Mouse (Mus musculus): ENCODE data around the gene Coro1a.

The Coro1a gene

DNA sequence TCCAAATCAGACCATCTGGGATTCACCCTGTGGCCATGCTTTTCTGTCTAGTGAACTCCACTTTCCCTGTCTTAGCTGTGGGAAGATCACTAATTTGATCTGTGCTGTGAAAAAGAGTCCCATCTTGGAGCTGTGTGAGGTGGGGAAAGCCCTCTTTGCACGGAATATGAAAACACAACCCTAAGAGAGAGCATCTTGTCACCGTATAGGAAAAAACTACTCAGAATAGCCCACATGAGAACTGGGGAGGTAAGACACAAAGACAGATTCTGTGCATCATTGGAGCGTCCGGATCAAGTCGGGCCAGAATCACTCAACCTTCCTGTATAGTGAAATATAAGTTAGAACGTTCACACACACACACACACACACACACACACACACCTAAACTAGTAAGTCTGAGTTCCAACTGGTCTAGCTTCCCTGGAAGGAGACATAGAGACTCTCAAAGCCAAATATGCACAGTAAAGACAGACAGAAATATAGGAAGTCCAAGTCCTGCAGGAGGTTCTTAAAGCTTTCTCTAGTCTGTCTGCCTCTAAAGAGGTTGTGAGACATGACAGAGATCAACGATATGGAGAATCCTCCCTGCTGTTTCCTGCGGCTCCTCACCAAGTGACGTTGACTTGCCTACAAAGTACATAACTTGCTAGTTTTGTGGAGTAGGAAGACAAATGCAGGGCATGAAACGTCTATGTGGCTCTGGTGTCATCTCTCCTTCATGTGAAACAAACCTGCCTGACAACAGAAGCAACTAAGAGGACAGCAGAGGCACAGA is 777 bp upstream of the Coro1a start:
- DNase-seq (ENCODE audit: low spot score), result no peak

DNA sequence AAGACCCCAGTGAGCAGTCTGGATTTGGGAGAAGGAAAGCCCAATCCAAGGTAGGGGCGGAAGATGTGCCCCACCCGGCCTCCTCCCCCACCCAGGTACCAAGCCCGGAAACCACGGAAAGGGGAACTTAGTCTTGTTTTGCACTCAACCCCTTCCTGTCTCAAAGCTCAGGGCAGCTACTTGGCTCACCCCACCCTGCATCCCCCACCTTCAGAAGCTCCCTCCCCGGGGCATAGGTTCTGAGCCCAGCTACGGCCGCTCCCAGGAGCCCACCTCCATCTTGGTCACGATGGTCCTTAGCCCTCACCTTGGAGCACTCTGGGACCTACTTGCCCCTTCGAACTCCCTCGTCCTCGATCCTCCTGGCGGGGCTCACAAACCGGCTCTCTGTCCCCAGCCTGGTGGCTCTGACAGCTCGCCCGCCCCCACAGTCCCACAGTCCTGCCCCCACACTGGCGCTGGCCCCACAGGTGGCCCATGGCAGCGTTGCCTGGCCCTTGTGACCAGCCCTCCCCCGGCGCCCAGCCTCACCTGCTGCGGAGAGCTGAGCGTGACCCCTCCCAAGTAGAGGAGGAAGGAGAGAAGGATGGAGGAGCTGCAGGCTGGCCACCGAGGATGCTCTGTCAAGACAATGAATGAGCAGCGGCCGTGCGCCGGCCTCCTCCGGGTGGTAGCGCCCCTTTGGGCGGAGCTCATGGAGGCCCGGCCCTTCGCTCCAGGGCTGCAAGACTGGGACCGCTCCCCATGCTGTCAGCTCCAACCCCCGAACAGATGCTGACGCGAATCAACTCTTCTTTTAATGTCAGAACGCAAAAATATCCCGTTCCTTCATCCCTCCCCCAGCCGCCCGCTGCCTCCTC is 3.2 kb downstream of the Coro1a start:
- DNase-seq (ENCODE audit: low spot score), result peak; percentile 44

GRCm38 (mm10) chr7:126703757-126704077 is 3.9 kb downstream of the Coro1a start:
- no peak for DNase-seq (ENCODE audit: low spot score)

GRCm38 (mm10) chr7:126702861-126703756 is 4.5 kb downstream of the Coro1a start:
- DNase-seq (ENCODE audit: low spot score), result no peak

DNA sequence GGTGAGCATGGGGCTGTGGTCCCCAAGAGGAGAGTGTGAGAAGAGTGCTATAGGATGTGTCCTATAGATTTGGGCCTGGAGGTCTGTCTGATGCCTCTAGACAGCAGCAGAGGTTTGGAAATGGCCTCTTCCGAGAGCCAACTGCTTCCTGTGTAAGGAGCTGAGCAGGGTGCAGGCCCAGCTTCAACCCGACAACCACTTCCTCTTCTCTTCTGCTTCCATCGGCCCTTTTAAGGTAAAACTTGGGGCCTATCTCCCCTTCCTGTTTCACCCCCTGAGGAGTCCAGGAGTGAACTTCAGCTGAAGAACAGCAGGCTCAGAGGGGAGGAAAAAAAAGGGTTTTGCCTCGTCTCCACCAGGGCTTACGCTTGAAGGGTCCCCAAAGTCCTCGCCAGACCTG is 5.2 kb downstream of the Coro1a start:
- no peak for DNase-seq (ENCODE audit: low spot score)

DNA sequence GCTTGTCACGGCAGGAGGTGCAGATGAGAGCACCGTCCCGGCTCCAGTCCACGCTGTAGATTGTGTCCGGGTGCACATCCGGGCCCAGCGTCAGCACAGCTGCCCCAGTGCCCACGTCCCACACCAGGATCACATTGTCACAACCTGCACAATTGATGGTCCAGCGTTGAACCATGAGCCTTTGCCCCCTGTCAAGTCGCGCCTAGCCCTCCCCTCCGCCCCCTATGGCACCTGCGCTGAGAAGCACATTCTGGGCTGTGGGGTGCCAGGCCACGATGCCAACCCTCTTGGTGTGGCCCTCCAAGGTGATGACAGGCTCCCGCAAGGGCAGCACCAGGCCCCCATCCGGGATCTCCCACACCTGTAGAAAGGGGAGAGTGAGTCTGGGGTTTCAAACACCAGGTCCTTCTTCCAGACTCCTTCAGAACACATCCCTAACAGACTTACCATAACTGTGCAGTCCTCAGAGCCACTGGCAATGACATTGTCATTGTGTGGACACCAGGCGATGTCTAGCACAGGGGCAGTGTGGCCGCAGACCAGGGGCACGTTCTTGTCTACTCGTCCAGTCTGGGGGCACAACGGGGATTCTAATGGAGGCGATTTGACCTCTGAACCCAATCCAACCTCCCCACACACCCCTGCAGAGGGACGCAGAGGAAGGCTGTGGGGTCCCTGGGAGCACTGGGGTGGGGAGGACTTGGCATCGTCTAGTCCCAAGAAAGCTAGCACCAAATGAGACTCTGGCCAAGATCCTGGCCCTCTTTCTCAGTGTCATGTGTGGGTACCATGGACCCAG is 5.8 kb downstream of the Coro1a start:
- no peak for DNase-seq (ENCODE audit: low spot score)

GRCm38 (mm10) chr7:126701070-126701469 is 6.5 kb downstream of the Coro1a start:
- DNase-seq (ENCODE audit: low spot score), result peak; percentile 86

- no peak for DNase-seq (ENCODE audit: low spot score)
Measured at GRCm38 (mm10) chr7:126700063-126701015, 7.2 kb downstream of the Coro1a start.

DNA sequence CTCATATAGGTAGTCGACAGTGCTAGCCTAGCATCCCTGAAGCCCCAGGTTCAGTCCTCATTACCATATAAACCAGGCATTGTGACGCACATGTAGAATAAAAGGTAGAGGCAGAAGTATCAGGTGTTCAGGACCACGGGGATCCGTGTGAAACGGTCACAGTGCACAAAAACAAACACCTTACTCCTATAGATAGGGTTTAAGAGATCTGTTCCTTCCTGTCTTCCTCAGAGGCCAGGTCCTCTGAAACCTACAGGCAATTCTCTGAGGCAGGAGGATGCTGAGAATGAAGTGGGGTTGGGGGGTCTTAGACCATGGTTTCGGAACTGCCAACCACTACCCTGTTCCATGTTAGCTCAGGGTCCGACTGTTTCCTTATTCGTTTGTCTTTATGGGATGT is 9.7 kb downstream of the Coro1a start:
- no peak for DNase-seq (ENCODE audit: low spot score)

DNA sequence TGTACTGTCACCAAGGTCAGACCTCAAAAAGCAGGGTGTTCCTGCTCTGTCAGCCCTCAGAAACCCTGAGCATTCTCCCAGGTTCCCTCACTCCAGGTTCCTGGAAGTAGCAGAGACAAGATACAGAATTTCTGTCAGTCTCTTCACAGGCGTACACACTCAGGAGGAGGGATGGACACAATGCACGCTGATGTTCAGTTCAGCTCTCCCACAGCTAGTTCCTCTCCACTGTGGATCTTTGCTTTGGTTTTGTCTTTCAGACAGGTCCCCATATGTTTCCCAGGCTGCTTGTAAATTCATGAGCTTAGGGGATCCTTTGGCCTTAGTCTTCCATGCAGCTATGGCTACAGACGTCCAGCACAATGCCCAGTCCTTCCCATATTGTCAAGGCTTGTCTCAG is 10.7 kb downstream of the Coro1a start:
- no peak for DNase-seq (ENCODE audit: low spot score)

DNA sequence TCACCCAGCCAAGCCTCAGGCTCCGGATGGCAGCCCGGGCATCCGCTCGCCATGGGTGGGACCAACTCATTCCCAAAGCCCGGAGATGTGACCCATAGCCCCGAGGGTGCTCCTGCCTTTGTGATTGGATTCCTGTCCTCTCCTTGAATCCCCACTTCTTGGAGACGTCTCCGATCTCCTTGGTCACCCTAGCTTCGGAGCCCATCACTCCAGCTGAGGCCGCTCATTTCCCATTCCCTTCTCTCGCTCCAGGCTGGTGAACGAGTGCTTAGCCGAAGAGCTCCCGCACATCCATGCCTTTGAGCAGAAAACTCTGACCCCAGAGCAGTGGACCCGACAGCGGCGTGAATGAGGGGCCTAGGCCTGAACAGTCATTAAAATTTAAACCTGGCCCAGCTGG is 11.3 kb downstream of the Coro1a start:
- DNase-seq (ENCODE audit: low spot score), result no peak

DNA sequence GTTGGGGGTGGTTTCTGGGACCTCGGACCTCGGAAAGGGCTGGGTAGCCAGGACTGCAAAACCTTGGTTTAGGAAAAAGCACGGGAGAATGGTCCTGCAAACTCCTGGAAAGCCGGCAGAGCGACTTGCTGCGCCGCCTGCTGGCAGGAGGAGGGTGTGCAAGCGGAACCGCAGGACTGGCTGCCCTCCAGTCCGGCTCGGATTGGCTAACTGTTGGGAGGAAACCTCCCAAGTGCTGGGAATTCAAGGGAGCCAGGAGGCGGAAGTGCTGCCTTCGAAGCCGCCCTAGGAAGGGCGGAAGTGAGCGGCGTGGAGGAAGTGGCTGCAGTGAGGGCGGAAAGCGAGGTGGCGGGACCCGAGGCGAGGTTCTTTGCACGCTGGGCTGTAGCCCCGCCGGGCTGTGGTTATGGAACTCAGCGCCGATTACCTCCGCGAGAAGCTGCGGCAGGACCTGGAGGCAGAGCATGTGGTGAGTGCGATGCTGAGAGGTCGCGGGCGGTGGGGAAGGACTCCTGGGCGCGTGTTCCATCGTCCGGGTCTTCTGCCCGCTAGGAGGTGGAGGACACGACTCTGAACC is 11.9 kb downstream of the Coro1a start, which contains the start of gene Slx1b:
Gene Slx1b (minus strand): TSS at position 154 of the 577 bp plus-strand sequence.
- DNase-seq (ENCODE audit: low spot score), result peak; percentile 90

- DNase-seq (ENCODE audit: low spot score), result peak; percentile 51
Measured at GRCm38 (mm10) chr7:126695210-126695611, 12.4 kb downstream of the Coro1a start, which contains the start of gene Bola2. Gene Bola2, plus strand, starts transcription at chr7:126695401.

DNA sequence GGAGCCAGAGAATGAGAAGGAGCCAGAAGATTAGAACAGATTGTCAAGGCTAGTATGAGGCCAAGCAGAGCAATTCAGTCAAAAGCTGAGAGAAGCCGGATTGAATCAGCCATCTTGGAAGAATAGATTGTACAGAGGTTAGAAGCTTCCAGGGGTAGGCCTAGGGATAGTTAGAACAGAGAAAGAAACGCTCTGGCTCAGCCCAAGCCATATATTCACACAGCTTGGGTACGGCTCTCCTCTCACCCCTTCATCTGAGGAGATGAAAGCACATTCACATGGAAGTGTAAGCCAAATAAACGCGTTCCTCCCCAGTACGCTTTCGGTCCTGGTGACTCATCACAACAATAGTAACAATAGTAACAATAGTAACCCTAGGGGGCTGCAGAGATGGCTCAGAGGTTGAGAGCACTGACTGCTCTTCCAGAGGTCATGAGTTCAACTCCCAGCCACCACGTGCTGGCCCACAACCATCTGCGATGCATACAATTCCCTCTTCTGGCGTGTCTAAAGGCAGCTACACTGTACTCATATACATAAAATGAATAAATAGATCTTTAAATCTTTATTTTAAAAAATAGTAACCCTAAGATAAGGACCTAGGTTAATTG is 13.0 kb downstream of the Coro1a start:
- DNase-seq (ENCODE audit: low spot score), result no peak

DNA sequence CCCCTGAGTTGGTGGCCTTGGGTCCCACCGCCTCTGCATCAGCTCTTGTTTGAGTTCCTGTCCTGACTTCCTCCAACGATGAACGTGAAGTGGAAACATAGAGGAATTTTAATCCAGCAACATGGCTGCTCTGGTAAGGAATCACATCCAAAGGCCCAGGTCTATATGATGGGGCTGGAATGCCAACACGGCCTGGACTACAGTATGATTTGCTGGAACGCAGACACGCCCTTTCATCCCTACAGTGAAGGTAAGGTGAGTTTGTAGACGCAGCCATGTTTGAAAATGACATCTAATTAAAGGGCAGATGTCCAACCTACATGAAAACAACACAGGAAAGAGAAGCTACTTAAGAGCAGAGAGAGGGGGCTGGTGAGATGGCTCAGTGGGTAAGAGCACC is 13.8 kb downstream of the Coro1a start:
- DNase-seq (ENCODE audit: low spot score), result no peak

GRCm38 (mm10) chr7:126693256-126693655 is 14.3 kb downstream of the Coro1a start:
- peak; percentile 81 for DNase-seq (ENCODE audit: low spot score)

GRCm38 (mm10) chr7:126692426-126692825 is 15.2 kb downstream of the Coro1a start:
- DNase-seq (ENCODE audit: low spot score), result no peak

DNA sequence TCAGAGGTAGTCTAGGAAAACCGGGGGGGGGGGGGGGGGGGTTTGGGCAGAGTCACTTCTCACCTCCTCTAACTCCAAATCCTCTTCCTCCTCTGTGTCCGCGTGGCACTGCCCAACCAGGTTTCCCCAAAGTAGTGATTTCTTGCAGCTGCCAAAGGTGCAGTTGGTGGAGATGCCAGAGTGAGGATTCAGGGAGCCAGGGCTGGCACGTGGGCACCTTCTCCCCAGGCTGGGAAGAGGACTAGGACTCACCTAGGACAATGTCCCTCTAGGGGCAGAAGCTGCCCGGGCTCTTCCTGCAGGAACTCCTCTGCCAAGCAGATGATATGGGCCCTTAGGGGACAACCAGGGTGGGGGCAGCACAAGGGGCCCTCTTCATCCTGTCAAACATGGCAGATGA is 15.9 kb downstream of the Coro1a start:
- no peak for DNase-seq (ENCODE audit: low spot score)

- DNase-seq (ENCODE audit: low spot score), result no peak
Measured at GRCm38 (mm10) chr7:126690737-126691136, 16.9 kb downstream of the Coro1a start.
